Mouse (Mus musculus) liver, embryonic 11.5 days (tissue): ENCODE measurements at regions not wholly inside any gene's neighbourhood (a gene's known extent, or its start where the extent isn't known, plus 50 kb on each side); places are given as distances from the start of the nearest gene placed in this dataset.

Experiments used
- ATAC-seq: fragments of 200-750 bp; cut with Nextera tagmentation; replicated peaks from 2 replicates; pipeline ENCODE4 v1.8.0; 2017; ENCODE audit warnings: moderate number of reproducible peaks, mild to moderate bottlenecking, moderate TSS enrichment, moderate library complexity; ENCODE audit not compliant: low FRiP score
- DNase-seq: peaks from one replicate; pipeline ENCODE4 v3.0.0-alpha.2; 2017; ENCODE audit warnings: low spot score
- H3K27ac ChIP-seq: fragments of 300-500 bp; sonication (generic); 2 replicates; pipeline ENCODE4 v1.5.1; 2014; ENCODE audit warnings: mild to moderate bottlenecking, low read depth, low read length, control low read depth
- H3K27me3 ChIP-seq: fragments of 300-500 bp; sonication (generic); replicated peaks from 2 replicates; pipeline ENCODE4 v1.6.1; 2014; ENCODE audit warnings: low read length, mixed read lengths; ENCODE audit not compliant: control insufficient read depth, insufficient read depth
- H3K36me3 ChIP-seq: fragments of 300-500 bp; sonication (generic); 2 replicates; pipeline ENCODE4 v1.6.1; 2014; ENCODE audit warnings: mild to moderate bottlenecking, low read length, moderate library complexity, mixed read lengths; ENCODE audit not compliant: control insufficient read depth, insufficient read depth
- H3K4me1 ChIP-seq: fragments of 300-500 bp; sonication (generic); replicated peaks from 2 replicates; pipeline ENCODE4 v1.6.1; 2014; ENCODE audit warnings: low read length, mixed read lengths; ENCODE audit not compliant: control insufficient read depth, insufficient read depth
- H3K4me2 ChIP-seq: fragments of 300-500 bp; sonication (generic); 2 replicates; pipeline ENCODE4 v1.6.1; 2014; ENCODE audit warnings: mild to moderate bottlenecking, control low read depth, moderate library complexity
- H3K4me3 ChIP-seq: fragments of 300-500 bp; sonication (generic); 2 replicates; pipeline ENCODE4 v1.5.1; 2014; ENCODE audit warnings: low read depth, low read length, control low read depth
- H3K9ac ChIP-seq: fragments of 300-500 bp; sonication (generic); 2 replicates; pipeline ENCODE4 v1.6.1; 2014; ENCODE audit warnings: low read depth, low read length, control low read depth
- H3K9me3 ChIP-seq: fragments of 300-500 bp; sonication (generic); 2 replicates; pipeline ENCODE4 v1.6.1; 2016; ENCODE audit warnings: low read length, inconsistent platforms, mixed read lengths; ENCODE audit not compliant: control insufficient read depth
- WGBS: fragments of 180-500 bp; shearing (Covaris S2); extraction: QIAGEN DNeasy Blood & Tissue Kit; methylation state at CpG from one replicate; pipeline ENCODE4 v1.1.7; 2014; 5-methylcytosine and 5-hydroxymethylcytosine counted together

DNA sequence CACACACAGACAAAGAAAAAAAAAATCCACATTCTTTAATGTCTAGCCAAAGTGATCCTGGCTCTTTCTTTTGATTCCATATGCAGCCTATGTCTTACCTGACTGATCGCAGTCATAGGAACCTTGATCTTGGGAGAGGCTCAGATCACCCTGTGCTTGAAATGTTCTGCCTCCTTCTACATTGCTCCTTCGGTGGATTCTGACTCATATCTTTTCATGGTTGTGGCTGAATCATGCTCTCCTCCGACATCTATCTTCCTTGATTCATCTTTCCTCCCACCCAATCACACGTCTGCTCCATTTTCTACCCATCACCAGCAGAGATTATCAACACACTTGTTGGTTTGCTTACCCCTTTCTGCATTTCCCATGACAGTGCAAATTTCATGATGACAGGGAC, 132.0 kb downstream of the Gm11146 start:
- DNase-seq: no peak
- Histone ChIP-seq H3K27ac (no peak overlapping the region), H3K9ac (no peak overlapping the region), H3K4me2 (no peak overlapping the region), H3K36me3 (no peaks in the 10 kb centered on the region), H3K9me3 (no peaks in the 10 kb centered on the region), H3K27me3 (no peaks in the 10 kb centered on the region), H3K4me1 (no peaks in the 10 kb centered on the region), H3K4me3 (no peak overlapping the region)
- WGBS: 83% methylated on average over 4 of the region's 4 CpGs
- ATAC-seq: no peak

DNA sequence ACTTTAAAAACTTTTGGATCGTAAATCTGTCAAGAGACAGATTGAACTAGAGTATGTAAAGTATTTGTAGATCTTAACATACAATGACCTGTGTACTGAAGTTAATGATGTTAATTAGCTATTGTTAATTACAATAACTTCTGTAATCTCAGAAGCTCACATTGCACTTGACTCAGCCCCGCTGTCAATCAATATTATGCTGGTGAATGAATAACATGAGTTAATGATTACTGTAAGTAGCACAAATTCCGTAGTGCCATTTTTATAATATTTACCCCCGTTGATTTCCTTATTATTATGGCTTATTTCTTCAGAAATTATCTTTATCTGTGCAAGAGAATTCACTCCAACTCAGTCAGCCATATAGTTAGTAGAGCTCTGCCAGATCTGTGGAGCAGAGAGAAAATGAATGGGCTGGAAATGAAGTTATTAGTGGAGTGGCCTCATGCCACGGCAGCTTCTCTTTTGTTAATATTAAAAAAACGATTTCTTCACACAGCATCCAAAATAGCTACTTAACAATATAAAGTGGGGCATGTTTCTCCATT, 132.5 kb downstream of the Gm11146 start:
- Histone ChIP-seq H3K36me3 (no peaks in the 10 kb centered on the region), H3K9ac (no peak overlapping the region), H3K9me3 (no peaks in the 10 kb centered on the region), H3K4me1 (no peaks in the 10 kb centered on the region), H3K27me3 (no peaks in the 10 kb centered on the region), H3K4me2 (no peak overlapping the region), H3K27ac (no peak overlapping the region), H3K4me3 (no peak overlapping the region)
- ATAC-seq (no peak), DNase-seq (no peak)
- 83% methylated on average over 6 of the region's 6 CpGs for WGBS

DNA sequence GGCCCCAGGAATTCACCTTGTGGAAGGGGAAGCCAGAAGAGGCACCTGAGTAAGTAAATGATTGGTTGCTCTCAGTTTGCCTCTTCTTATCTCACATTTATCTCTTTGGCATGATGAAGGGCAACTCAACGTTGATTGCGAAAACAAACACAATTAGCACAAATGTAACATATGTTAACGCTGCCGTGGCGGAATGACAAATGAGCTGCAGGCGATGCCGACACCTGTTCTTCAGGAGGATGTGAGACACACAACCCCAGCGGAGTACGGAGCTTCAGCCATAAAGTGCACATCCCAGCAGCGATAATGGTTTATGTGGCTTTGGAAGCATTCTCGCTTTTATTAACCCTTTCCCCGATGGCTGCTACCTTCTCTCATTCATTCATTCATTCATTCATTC, 134.7 kb downstream of the Gm11146 start:
- Histone ChIP-seq H3K4me2 (no peak overlapping the region), H3K9me3 (no peaks in the 10 kb centered on the region), H3K9ac (no peak overlapping the region), H3K4me3 (no peak overlapping the region), H3K4me1 (no peaks in the 10 kb centered on the region), H3K36me3 (no peaks in the 10 kb centered on the region), H3K27me3 (no peaks in the 10 kb centered on the region), H3K27ac (no peak overlapping the region)
- no peak for ATAC-seq
- no peak for DNase-seq
- WGBS: 83% methylated on average over 12 of the region's 12 CpGs

DNA sequence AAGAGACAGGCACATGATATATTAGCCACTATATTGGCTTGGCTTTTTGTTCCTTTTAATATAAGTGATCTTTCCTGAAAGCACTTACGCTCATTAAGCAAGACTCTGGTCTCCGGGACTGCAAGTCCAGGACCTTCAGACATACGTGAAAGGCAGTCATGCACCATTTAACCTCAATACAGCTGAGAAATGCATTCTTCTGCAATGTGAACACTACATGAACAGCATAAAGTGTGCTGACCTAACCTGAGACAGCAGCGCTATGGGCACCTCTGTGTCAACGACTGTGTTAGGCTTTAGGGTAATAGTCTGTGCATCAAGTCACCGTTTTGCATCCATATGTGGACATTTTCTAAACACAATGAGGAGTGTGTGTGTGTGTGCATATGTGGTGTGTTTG, 137.3 kb downstream of the Gm11146 start:
- H3K9me3 ChIP-seq: no peaks in the 10 kb centered on the region
- no peak for DNase-seq
- H3K4me3 ChIP-seq: no peak overlapping the region
- no peak overlapping the region for H3K4me2 ChIP-seq
- H3K27me3 ChIP-seq: no peaks in the 10 kb centered on the region
- no peak for ATAC-seq
- no peaks in the 10 kb centered on the region for H3K4me1 ChIP-seq
- H3K36me3 ChIP-seq: no peaks in the 10 kb centered on the region
- no peak overlapping the region for H3K9ac ChIP-seq
- WGBS: 85% methylated on average over 6 of the region's 6 CpGs
- H3K27ac ChIP-seq: no peak overlapping the region

DNA sequence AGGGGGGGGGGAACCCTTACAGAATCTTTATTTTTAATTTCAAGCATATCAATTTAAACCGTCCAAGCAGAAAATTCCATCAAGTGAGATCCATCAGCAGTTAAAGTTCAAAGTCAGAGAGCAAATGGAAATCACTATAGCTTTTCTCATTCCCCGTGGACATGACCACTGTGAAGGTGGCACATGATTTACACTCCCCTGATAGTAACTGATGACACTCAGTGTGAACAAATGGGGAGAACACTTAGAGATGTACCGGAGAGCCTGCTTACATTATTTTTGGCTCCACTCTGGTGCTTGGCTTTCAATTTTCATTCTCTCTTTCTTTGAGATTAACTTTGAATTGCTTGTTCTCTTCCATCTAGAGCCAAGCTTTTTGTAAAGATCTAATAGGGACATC, 140.0 kb downstream of the Gm11146 start:
- Histone ChIP-seq H3K9me3 (no peaks in the 10 kb centered on the region), H3K27me3 (no peaks in the 10 kb centered on the region), H3K9ac (no peak overlapping the region), H3K4me2 (no peak overlapping the region), H3K4me3 (no peak overlapping the region), H3K4me1 (no peaks in the 10 kb centered on the region), H3K27ac (no peak overlapping the region), H3K36me3 (no peaks in the 10 kb centered on the region)
- no peak for DNase-seq
- ATAC-seq: no peak
- WGBS: 74% methylated on average over 3 of the region's 3 CpGs

DNA sequence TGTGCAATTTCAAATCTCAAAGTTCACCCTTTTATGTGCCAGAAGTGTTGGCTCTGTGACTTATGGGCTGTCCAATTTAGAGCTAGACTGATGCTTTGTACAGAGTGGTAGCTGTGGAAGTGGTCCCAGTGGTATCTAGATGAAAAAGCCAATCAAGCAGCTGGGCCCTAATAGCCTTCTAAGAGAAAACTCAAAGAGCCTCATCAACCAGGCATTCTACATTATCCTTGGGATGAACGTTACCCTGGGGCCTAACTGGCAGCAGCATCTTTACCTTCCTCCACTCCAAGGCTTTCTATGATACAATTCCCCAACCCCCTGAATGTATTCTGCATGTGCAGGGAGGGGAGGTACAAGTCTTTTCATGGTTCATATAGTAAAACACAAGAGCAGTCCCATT, 140.4 kb downstream of the Gm11146 start:
- 86% methylated on average over 1 of the region's 1 CpGs for WGBS
- Histone ChIP-seq H3K4me3 (no peak overlapping the region), H3K4me1 (no peaks in the 10 kb centered on the region), H3K9ac (no peak overlapping the region), H3K36me3 (no peaks in the 10 kb centered on the region), H3K4me2 (no peak overlapping the region), H3K9me3 (no peaks in the 10 kb centered on the region), H3K27ac (no peak overlapping the region), H3K27me3 (no peaks in the 10 kb centered on the region)
- ATAC-seq (no peak), DNase-seq (no peak)

DNA sequence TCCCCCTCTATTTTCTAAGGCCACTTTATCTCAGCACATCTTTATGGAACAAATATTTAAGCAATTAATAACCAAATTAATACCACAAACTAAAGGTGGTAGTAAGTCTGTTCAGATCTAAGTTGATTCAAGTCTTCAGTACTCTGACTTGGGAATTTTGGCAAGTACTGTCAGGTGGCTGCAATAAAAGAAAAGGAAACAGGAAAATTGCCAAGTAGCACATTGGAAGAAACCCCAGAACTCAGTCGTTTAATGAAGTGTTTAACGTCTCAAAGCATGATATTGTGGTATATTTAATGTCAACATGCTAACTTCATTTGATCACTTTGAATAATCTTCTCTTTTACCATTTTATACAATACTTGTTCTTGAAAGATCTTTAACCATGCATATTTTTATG, 142.2 kb downstream of the Gm11146 start:
- no peak for DNase-seq
- no peaks in the 10 kb centered on the region for H3K27me3 ChIP-seq
- no peak overlapping the region for H3K27ac ChIP-seq
- H3K4me3 ChIP-seq: no peak overlapping the region
- 88% methylated on average over 2 of the region's 2 CpGs for WGBS
- ATAC-seq: no peak
- H3K4me2 ChIP-seq: no peak overlapping the region
- H3K9ac ChIP-seq: no peak overlapping the region
- no peaks in the 10 kb centered on the region for H3K9me3 ChIP-seq
- no peaks in the 10 kb centered on the region for H3K36me3 ChIP-seq
- H3K4me1 ChIP-seq: no peaks in the 10 kb centered on the region

DNA sequence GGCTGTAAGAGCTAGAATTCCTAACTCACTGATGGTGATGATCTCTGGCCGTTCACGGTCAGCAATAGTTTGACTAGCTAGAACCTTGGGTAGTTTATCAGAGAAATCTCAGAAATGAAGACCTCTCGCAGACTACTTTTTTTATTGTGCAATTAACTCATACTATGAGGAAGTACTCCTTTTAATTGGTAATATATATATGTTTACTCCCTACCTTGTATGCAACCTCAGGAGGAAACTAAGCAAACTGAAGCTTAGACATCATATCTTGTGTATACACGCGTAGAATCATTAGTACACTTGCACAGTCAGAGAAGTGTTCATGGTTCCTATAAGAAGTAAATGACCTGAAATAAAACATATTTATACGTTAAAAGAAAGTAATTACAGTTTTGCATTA, 157.2 kb downstream of the Gm11146 start:
- Histone ChIP-seq H3K9ac (no peak overlapping the region), H3K4me2 (no peak overlapping the region), H3K36me3 (no peaks in the 10 kb centered on the region), H3K4me3 (no peak overlapping the region), H3K9me3 (no peaks in the 10 kb centered on the region), H3K4me1 (no peaks in the 10 kb centered on the region), H3K27ac (no peak overlapping the region), H3K27me3 (no peaks in the 10 kb centered on the region)
- no peak for ATAC-seq
- DNase-seq: no peak
- 88% methylated on average over 6 of the region's 6 CpGs for WGBS

DNA sequence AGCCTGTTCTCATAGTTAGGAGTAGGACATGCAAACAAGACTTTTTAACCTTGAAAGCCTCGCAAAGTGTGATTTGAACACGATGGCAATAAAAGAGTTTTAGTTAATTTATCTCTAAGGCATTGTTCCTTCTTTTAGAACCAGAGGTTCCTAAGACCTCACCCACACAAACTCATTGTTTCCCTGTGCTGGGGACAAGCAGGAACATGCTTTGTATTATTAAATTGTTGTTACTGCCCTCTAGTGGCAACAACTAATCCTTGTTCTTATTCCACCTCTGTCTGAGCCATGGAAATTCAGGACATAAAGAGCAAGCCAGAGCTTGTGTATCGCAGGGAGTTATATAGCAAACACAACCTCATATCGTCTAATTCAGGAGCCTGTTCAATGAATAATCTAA, 157.9 kb downstream of the Gm11146 start:
- H3K27ac ChIP-seq: no peak overlapping the region
- 0 out of 2 replicates have a peak, but pooled peaks have one; percentile 29 for ATAC-seq
- no peaks in the 10 kb centered on the region for H3K9me3 ChIP-seq
- H3K27me3 ChIP-seq: no peaks in the 10 kb centered on the region
- H3K4me3 ChIP-seq: no peak overlapping the region
- DNase-seq: no peak
- 31% methylated on average over 4 of the region's 4 CpGs for WGBS
- H3K9ac ChIP-seq: no peak overlapping the region
- H3K4me2 ChIP-seq: no peak overlapping the region
- H3K4me1 ChIP-seq: no peaks in the 10 kb centered on the region
- no peaks in the 10 kb centered on the region for H3K36me3 ChIP-seq
